Mouse (Mus musculus): ENCODE data around the gene E130114P18Rik.

Gene E130114P18Rik

GRCm38 (mm10) chr4:97777706-97778176 is at the start of gene E130114P18Rik:
Gene E130114P18Rik, minus strand, starts transcription at chr4:97778078.
- DNase-seq (ENCODE audit: low spot score) = no peak

DNA sequence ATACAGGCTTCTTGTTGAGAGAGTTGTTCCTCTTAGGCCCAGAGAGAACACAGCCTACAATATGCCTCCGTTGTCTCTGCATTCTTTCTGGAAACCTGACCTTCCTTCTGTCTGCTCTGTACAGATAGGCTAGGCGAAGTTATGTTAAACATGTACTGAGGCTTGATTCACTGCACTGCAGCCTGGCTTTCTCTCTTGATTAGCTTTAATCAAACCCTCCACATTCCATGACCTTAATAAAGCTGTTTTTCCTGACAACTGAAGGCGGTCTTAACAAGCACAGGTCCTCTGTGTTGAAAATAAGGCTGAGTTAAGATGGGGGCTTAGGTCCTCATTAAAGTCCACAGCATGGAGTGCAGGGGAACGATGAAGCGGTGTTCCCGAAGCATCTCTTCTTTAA is 49.2 kb upstream of the E130114P18Rik start:
- DNase-seq (ENCODE audit: low spot score) = no peak

DNA sequence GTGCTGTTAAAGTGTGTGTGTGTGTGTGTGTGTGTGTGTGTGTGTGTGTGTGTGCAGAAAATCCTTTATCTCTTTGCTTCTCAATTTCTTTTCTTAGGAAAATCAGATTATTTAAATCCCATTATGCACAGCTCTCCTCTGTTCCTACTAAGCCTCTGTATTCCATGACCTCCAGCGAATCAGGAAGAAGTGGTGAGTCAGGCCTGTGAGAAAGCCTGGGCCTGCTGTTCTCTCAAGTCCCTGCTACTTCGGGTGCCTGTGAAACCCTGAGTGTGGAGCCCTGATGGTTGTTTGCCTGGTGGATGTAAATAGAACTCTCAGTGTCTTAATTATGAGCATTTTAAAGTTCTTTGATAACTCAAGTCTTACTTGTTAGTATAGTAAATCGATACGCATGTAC is 48.0 kb upstream of the E130114P18Rik start:
- DNase-seq (ENCODE audit: low spot score) = no peak

DNA sequence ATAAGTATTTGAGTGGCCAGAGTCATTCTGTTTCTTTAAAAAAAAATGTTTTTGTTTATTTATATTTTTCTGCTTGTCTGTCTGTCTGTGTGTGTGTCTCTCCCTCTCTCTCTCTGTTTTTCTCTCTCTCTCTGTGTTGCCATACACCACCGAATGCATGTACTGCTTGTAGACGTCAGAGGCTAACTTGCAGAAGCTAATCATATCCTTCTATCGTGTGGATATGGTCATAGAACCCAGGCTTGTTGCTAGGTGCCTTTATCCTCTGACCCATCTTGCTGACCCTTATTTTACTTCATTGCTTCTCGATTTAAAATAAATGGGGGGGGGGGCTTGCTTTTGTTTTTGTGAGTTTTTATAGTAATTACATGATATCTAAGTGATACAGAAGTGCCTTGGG is 47.6 kb upstream of the E130114P18Rik start:
- no peak for DNase-seq (ENCODE audit: low spot score)

DNA sequence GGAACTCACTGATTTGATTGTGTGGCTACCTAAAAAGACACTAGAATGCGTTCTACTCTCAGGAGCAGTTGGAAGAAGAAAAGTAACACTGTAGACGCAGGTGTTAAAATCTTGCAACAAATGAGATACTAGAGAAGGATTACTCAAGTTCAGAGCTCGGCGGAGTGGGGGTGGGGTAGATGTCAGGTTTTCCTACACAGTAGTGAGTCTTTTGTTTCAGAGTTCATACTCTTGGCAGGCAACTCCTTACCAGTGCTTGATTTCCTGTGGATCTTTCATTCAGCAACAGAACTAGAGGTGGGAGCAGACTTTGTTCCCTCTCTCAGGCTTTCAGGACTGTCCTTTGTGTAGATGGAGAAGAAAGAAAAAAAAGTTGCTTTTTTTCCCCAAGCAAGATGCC is 46.6 kb upstream of the E130114P18Rik start:
- no peak for DNase-seq (ENCODE audit: low spot score)

GRCm38 (mm10) chr4:97823512-97823911 is 45.6 kb upstream of the E130114P18Rik start:
- DNase-seq (ENCODE audit: low spot score) = no peak

GRCm38 (mm10) chr4:97821556-97822251 is 43.8 kb upstream of the E130114P18Rik start:
- no peak for DNase-seq (ENCODE audit: low spot score)

DNA sequence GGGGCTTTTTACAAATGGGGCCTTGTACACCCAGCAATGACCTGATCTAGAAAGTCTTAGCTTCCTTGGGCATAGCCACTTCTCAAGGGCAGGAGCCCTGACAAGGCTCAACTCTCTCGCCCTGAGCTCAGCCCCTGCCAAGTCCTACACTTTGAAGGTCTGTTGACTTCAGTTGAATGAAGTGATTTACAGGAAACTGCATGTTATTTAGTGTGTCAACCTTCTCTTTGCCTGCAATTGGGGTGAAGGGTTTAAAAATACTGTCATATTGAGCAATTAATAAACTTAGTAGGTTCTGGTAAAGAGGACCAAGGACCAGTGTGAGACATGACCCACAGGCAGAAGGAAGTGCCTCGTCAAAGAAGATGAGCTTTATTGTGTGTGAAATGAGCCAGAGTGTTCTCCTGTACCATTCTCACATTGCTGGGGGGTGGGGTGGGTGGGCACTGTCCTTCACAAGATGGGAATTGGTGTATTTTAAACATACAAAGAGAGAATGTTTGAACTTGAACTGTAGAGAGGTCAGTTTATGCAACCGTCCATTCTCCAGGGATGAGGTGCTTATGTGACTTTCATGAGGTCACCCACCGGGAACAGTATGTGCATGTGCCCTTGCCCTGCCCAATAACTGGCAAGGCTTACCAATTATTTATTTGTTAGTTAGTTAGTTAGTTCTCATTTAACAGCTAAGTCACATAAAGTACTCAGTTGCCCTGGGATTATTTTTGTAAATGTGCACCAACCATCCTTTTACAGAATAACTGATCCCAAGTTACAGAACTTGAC is 42.8 kb upstream of the E130114P18Rik start:
- DNase-seq (ENCODE audit: low spot score) = no peak

DNA sequence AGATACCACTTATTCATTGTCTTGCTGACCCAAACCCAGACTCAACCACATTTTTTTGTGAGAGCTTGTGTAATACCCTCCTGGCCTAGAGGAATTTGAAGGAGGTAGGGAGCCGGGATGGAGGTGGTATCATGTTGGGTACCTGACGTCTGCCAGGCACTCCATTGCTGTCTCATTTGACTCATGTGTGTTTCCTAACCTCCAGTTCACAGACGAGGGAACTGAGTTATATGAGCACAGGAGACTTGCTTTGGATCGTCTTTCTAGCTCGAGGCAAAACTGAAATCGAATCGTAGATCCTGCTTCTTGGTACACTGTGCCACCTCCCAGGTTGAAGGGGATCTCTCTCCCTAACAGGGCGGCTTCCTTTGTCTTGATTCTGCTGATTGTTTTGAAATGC is 41.2 kb upstream of the E130114P18Rik start:
- no peak for DNase-seq (ENCODE audit: low spot score)

DNA sequence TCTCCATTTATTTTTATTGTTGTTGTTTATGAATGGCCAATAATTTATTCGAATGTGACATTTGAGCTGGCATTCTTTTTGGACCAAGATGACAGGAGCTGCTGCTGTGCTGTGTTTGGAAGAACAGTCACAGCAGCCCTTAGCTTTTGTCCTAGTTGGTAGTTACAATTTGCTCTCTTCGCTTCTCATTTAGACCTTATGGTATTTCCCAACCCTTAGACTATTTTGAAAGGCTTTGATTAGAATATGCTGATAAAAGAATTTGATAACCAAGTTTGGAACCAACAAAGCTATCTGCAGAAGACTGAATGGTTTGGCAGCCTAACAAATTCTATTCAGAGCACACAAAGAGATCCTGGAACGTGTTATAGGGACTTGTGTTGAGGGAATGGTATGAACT is 40.6 kb upstream of the E130114P18Rik start:
- no peak for DNase-seq (ENCODE audit: low spot score)

DNA sequence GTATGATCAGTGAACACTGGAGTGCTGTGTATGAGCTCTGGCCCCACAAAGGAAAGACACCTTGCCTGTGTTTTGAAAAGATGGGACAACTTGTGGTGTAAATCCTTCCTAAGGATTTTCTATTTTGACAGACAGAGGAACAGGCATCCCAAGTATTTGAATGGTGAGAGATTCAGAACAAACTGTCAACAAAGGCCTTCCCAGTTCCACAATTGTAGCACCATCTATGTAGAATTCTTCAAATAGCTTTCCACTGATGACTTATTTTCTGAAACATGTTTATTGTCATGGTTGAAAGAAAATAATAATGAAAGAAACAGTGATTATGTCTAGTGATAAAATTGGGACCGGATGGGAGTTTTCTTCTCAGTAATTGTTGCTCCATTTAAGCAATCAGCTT is 39.9 kb upstream of the E130114P18Rik start:
- DNase-seq (ENCODE audit: low spot score) = no peak

DNA sequence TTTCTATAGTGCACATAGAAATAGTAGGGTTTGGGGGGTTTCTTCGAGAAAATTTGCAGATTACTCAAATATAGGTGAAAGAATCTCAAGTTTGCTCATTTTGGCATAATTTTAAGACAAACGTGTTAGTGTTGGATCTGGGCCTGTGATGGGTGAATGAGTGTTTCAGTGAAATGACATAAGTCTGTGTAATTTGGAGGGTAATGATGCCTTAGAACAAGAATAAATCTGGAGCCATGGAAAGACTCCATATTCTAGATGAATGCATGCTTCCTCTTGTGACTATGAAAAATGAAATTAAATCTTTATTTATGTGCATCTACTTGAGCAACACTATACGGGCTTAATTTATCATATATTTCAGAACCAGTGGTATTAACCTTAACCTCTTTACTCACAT is 38.9 kb upstream of the E130114P18Rik start:
- no peak for DNase-seq (ENCODE audit: low spot score)

- DNase-seq (ENCODE audit: low spot score) = no peak
Observed at GRCm38 (mm10) chr4:97816001-97816400, 38.1 kb upstream of the E130114P18Rik start.

GRCm38 (mm10) chr4:97814515-97814914 is 36.6 kb upstream of the E130114P18Rik start:
- DNase-seq (ENCODE audit: low spot score) = no peak

- no peak for DNase-seq (ENCODE audit: low spot score)
Observed at GRCm38 (mm10) chr4:97813996-97814395, 36.1 kb upstream of the E130114P18Rik start.

- DNase-seq (ENCODE audit: low spot score) = no peak
Observed at GRCm38 (mm10) chr4:97813035-97813434, 35.2 kb upstream of the E130114P18Rik start.

GRCm38 (mm10) chr4:97810348-97810939 is 32.6 kb upstream of the E130114P18Rik start:
- DNase-seq (ENCODE audit: low spot score) = no peak

DNA sequence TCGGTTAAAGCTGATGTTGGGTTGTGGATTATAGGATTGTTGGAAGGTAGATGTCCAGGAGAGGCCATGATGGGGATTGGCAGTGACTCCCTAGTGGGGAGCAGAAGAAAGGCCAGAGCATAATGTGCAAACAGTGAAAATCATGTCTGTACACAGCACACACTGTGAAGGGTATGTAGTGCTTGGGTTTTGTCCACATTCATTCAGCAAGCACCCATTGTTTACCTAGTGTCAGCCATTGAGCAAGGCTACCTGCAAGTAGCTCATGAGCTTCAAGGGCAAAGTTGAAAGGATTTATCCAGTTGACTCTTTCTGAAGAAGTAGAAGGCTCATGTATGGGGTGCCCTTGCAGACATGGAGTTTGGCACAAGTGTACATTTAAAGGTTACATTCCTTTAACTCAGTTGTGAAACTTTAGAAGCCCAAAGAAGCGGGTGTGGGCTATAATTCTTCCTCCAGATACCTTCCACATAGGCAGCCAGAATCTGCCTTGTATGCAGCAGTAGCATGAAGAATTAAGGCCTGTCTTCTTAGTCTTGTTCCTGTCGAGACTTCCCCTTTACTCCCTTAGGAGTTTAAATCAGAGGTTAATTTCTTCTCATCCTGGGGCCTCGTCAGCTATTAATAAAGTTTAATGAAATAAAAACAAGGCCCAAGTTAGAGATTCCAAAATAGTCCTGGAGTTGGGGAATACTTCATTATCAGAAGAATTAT is 31.9 kb upstream of the E130114P18Rik start:
- DNase-seq (ENCODE audit: low spot score) = no peak

DNA sequence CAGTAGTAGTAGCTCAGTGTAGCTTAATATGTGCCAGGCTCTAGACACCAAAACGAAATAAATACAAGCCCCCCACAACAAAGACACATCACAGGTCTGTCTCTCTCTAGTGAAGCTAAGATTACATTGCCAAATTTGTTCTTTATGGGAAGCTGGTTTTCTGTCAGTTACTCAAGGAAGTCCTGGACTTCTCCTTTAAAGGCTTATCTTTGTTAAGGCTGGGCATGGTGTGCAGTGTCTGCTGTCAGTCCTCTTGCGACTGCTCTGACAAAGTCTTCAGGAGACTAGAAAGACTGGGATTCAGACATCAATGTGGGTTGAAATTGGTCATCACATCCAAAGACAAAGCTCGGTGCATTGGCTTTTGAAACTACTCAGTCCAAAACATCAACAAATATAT is 31.0 kb upstream of the E130114P18Rik start:
- no peak for DNase-seq (ENCODE audit: low spot score)

DNA sequence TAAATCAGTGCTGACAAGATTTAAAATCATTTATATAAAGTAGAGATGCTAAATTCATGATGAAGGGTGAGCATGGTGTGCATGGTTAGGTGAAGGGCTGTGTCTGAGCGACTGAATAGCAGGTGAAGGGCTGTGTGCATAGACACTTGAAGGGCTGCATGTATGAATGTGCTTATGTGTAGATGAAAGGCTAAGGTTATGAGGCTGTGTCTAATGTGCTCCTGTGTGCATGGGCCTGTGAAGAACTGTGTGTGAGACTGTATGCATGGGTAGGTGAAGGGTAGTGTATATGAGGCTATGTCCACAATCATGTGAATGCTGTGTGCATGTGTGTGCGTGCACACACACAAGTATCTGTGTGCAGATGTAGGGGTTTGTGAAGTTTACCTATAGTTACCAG is 29.0 kb upstream of the E130114P18Rik start:
- DNase-seq (ENCODE audit: low spot score) = no peak

DNA sequence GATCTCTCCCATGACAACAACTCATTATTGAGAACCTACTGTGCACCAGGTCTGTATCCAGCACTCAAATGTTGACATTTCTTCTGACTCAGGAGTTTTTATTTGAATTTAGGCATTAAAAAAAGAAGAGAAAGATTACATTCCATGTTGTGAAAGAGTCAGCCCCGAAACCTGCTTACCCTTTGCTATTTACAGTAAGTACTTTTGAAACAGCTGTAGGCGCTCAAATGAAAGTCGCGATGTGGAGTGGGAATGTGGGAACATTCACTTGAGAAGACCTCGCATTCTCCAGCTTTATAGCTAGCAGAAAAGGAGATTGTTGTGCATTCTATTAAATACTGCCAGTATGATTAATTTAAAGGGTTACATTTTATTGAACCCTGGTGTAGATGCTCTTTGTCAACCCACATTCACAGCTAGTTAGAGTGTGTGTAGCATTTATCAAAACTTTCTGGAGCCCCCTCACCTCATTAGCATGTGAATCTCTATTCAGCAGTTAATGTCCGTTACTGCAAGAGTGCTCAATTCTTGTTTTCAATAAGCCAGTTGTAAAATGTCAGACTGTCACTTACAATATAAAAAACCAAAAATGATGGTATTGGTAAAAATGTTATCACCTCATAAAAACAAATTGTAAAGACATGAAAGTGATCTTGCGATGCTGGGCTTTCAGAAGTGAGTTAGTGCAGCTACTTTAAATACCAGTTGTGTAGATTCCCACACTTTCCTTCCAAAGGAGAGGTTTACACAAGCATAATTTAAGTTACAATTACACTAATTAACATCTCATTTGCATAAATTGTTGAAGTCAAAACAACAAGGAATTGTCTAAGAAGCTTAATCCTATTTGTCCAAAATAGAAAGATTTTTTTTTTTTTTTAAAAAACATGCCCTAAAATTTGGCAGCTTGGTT is 28.3 kb upstream of the E130114P18Rik start:
- DNase-seq (ENCODE audit: low spot score) = no peak

Measured in layer of hippocampus, adult 11-12 months (tissue).